Mouse (Mus musculus) liver, adult 2 months (tissue): ENCODE measurements around the gene Fam102a. TPM values are rescaled to one million over a fixed set of nuclear protein-coding genes. Genes with fewer than 3 reads are reported as not detected.
A peak's percentile ranks its signal among the peaks of the same experiment; 100 is the strongest.

Experiments
- DNase-seq: peaks from one replicate; pipeline ENCODE4 v3.0.0-alpha.2; 2011; ENCODE audit warnings: low read depth, low spot score; ENCODE audit errors: extremely low read depth
- H3K27ac ChIP-seq: fragments of 200-500 bp; replicated peaks from 2 replicates; pipeline ENCODE4 v1.5.1; 2012; ENCODE audit warnings: low read depth, mild to moderate bottlenecking, control low read depth, inconsistent platforms, low read length; ENCODE audit not compliant: insufficient read depth
- H3K27me3 ChIP-seq: fragments of 200-500 bp; 2 replicates; pipeline ENCODE4 v1.6.1; 2012; ENCODE audit warnings: mild to moderate bottlenecking, moderate library complexity, low read length, inconsistent platforms; ENCODE audit not compliant: control insufficient read depth, insufficient read depth
- H3K36me3 ChIP-seq: fragments of 200-500 bp; 2 replicates; pipeline ENCODE4 v1.6.1; 2012; ENCODE audit warnings: low read length, inconsistent platforms; ENCODE audit not compliant: control insufficient read depth, insufficient read depth
- H3K4me1 ChIP-seq: fragments of 200-500 bp; 2 replicates; pipeline ENCODE4 v1.6.1; 2011; ENCODE audit warnings: low read length; ENCODE audit not compliant: control insufficient read depth, insufficient read depth
- H3K4me3 ChIP-seq: fragments of 200-500 bp; 2 replicates; pipeline ENCODE4 v1.5.1; 2011; ENCODE audit warnings: low read depth, mild to moderate bottlenecking, control low read depth, low read length, moderate library complexity; ENCODE audit not compliant: insufficient read depth
- H3K79me2 ChIP-seq: fragments of 200-500 bp; 2 replicates; pipeline ENCODE4 v1.6.1; 2012; ENCODE audit warnings: inconsistent platforms, mild to moderate bottlenecking, low read length, moderate library complexity; ENCODE audit not compliant: control insufficient read depth, insufficient read depth
- H3K9ac ChIP-seq: fragments of 200-500 bp; 2 replicates; pipeline ENCODE4 v1.6.1; 2012; ENCODE audit warnings: low read depth, mild to moderate bottlenecking, control low read depth, inconsistent platforms, low read length
- CTCF ChIP-seq: fragments of 200-500 bp; IDR thresholded peaks from 2 replicates; pipeline ENCODE4 v1.5.1; 2011; ENCODE audit warnings: low read depth, low read length, control low read depth
- POLR2A ChIP-seq: fragments of 200-500 bp; IDR thresholded peaks from 2 replicates; pipeline ENCODE4 v1.6.1; 2011; ENCODE audit warnings: low read length, control low read depth; ENCODE audit not compliant: insufficient read depth; ENCODE audit errors: extremely low read depth
- WGBS: fragments of 180-500 bp; shearing (Covaris S2); methylation state at CpG from one replicate; pipeline ENCODE4 v1.1.7; 2018; 5-methylcytosine and 5-hydroxymethylcytosine counted together
- polyA plus RNA-seq: library from polyadenylated mRNA; depleted of rRNA; stranded (reverse); fragments of >200 nt; gene quantifications from 2 replicates; pipeline ENCODE4 v1.2.3, GENCODE M21; 2012
- total RNA-seq: library from RNA; depleted of rRNA; stranded (reverse); fragments of >200 nt; gene quantifications from 2 replicates; pipeline ENCODE4 v1.2.3, GENCODE M21; 2014

The Fam102a gene
- total and polyA plus RNA-seq, 2 experiments = 7.0 to 11.0 TPM

GRCm38 (mm10) chr2:32597699-32598098 lies 62.6 kb downstream of the Fam102a start:
- no peak overlapping the region for H3K9ac ChIP-seq
- H3K27me3 ChIP-seq = no peaks in the 10 kb centered on the region
- no peak overlapping the region for H3K4me3 ChIP-seq
- TF ChIP-seq CTCF (no peak), POLR2A (no peak)
- H3K4me1 ChIP-seq = no peaks in the 10 kb centered on the region
- WGBS = 91% methylated on average over 5 of the region's 5 CpGs
- DNase-seq = no peak
- H3K27ac ChIP-seq = no peak overlapping the region
- H3K36me3 ChIP-seq = no peaks in the 10 kb centered on the region
- H3K79me2 ChIP-seq = no peaks in the 10 kb centered on the region

DNA sequence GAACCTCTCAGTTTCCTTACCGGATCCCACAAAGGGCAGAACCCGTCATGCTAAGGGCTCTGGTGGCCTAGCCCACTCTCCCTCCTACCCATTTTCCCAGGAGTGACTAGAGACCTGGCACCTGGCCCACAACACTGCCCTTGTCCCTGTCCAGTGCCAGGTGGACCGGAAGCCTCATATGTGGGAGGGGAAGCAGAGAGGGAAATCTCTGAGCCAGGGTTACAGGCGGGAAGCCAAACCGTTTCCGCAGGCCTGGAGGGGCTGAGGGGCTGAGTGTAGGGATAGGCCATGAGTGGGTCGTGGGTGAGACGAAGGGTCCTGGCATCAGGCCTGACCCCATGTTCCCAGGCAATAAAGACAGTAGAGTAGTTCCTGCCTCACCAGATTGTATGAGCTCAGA lies 63.4 kb downstream of the Fam102a start:
- Histone ChIP-seq H3K27ac (no peak overlapping the region), H3K27me3 (no peaks in the 10 kb centered on the region), H3K79me2 (no peaks in the 10 kb centered on the region), H3K4me3 (no peak overlapping the region), H3K9ac (no peak overlapping the region), H3K4me1 (no peaks in the 10 kb centered on the region), H3K36me3 (no peaks in the 10 kb centered on the region)
- DNase-seq = no peak
- 82% methylated on average over 8 of the region's 8 CpGs for WGBS
- TF ChIP-seq CTCF (no peak), POLR2A (no peak)

GRCm38 (mm10) chr2:32599409-32599808 lies 64.3 kb downstream of the Fam102a start, which contains the start of gene St6galnac6:
Gene St6galnac6 (plus strand): TSS chr2:32599709.
- no peak within 1 kb of the TSS for H3K9ac ChIP-seq
- H3K27me3 ChIP-seq = no peaks in the 10 kb centered on the region
- WGBS = 94% methylated on average over 3 of the region's 3 CpGs
- no peak within 1 kb of the TSS for H3K4me3 ChIP-seq
- no peaks in the 10 kb centered on the region for H3K79me2 ChIP-seq
- no peak within 1 kb of the TSS for H3K27ac ChIP-seq
- no peak for DNase-seq
- no peaks in the 10 kb centered on the region for H3K4me1 ChIP-seq
- no peaks in the 10 kb centered on the region for H3K36me3 ChIP-seq
- TF ChIP-seq POLR2A (no peak), CTCF (no peak)

DNA sequence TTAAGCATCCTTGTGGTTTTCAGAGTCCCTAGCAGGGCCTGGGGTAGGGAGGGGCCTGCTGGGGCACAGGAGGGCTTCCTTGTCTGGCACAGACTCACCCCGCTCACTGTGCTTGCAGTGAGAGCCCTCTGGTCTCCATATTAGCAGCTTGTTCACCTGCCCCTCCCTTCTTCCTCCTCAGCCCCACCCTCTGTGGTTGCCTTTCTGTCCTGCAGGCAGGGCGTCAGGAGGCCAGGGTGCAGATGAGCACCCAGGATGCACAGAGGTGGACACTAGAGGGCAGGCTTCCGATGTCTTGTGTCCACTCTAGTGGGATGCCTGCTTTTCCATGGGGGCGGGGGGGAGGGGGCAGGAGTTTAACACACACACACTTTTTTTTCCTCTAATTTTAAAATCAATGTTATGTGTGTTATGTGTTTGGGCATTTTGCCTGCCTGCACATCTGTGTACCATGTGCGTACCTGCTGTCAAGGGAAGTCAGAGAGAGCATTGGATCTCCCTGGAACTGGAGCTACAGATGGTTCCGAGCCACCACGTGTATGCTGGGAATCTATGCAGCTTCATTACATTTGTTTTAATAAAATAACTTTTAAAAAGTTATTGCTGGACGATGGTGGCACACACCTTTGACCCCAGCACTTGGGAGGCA lies 66.4 kb downstream of the Fam102a start:
- WGBS = 43% methylated on average over 8 of the region's 8 CpGs
- no peaks in the 10 kb centered on the region for H3K36me3 ChIP-seq

DNA sequence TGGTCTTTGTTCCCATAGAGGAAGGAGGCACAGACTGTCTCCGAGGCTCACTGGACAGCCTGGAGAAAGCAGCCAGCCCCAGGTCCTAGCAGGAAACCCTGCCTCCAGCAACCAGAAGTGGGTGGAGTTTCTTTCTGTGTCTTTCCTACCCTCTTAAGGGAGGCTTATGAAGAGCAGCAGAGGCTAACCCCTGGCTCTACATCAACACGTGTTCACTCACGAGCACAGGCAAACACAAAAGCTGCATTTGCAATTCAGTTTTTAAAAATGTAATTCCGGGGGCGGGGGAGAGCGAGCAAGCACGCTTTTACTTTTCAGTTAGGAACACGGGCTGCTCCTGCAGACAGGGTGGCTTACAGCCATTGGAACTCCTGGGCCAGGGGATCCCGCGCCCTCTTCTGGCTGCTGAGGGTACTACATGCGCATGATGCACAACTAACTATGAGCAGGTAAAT lies 67.5 kb downstream of the Fam102a start:
- peaks cover 3% of the 10 kb centered on the region; the same call in 1 of the 2 replicates for H3K4me1 ChIP-seq
- WGBS = 5% methylated on average over 11 of the region's 11 CpGs
- H3K4me3 ChIP-seq = 0 out of 2 replicates have a peak overlapping the region, but pooled peaks have one; percentile 18
- no peaks in the 10 kb centered on the region for H3K79me2 ChIP-seq
- DNase-seq = peak; percentile 59
- H3K27ac ChIP-seq = no peak overlapping the region
- H3K9ac ChIP-seq = no peak overlapping the region
- H3K27me3 ChIP-seq = no peaks in the 10 kb centered on the region
- no peaks in the 10 kb centered on the region for H3K36me3 ChIP-seq
- no peak for TF ChIP-seq POLR2A
- TF ChIP-seq CTCF = peak; percentile 97

More for the DNA sequence above, 66.4 kb downstream of the Fam102a start:
- no peak for DNase-seq
- no peaks in the 10 kb centered on the region for H3K27me3 ChIP-seq
- TF ChIP-seq CTCF (peak; percentile 79), POLR2A (no peak)
- H3K79me2 ChIP-seq = no peaks in the 10 kb centered on the region
- H3K9ac ChIP-seq = no peak overlapping the region
- no peaks in the 10 kb centered on the region for H3K4me1 ChIP-seq
- no peak overlapping the region for H3K27ac ChIP-seq
- no peak overlapping the region for H3K4me3 ChIP-seq

DNA sequence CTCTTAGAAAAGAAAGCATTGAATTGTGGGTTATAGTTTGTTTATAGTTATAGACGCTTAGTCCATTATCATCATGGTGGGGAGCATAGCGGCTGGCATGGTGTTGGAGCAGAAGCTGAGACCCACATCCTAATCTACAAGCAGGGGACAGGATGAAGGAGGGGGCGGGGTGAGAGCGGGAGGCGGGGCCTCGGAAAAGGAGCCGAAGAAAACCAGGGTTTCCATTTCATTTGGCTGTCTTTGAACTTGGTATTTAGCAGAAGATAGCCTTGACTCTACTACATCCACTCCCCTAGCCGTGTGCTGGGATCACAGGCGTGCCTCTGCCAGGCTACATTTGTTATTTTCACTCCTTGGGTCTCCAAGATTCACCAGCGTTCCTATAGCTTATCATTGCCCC lies 69.5 kb downstream of the Fam102a start:
- Histone ChIP-seq H3K36me3 (no peaks in the 10 kb centered on the region), H3K27me3 (no peaks in the 10 kb centered on the region), H3K4me3 (no peak overlapping the region), H3K4me1 (peaks cover 6% of the 10 kb centered on the region; the same call in 1 of the 2 replicates), H3K27ac (no peak overlapping the region), H3K79me2 (no peaks in the 10 kb centered on the region), H3K9ac (no peak overlapping the region)
- 59% methylated on average over 10 of the region's 10 CpGs for WGBS
- DNase-seq = no peak
- TF ChIP-seq CTCF (no peak), POLR2A (no peak)
